ENCODE assay signal across 12 mouse cellular contexts in genomic region chr7:19436276-19436675, GRCm38 (mm10).
"Had no signal": no experiment of that assay in that cellular context is flagged by ENCODE, and none has a peak within 500 bp of the region (broad histone marks: within the 10 kb centered on the region; RNA-seq: fewer than 3 reads in every experiment).

No protein-coding gene starts in this region.

- DNase-seq: retina, postnatal 1 day; right cerebral cortex, adult 18-20 months; right cerebral cortex, postnatal 14 days; right cerebral cortex, postnatal 25 days; right cerebral cortex, postnatal 4 days; spleen, adult 18-20 months; thymus, adult 18-20 months; thymus, adult 2 months; thymus, postnatal 14 days; thymus, postnatal 25 days; thymus, postnatal 36 days; thymus, postnatal 4 days had no signal
